Mouse (Mus musculus): ENCODE measurements around the gene Gm9049. TPM values are rescaled to one million over a fixed set of nuclear protein-coding genes. Genes with fewer than 3 reads are reported as not detected.
"Not testable (repeated sequence)": the region's sequence is repeated elsewhere in the genome, so short reads cannot be mapped to it uniquely, and the experiment has no call there.

The Gm9049 gene
- polyA plus RNA-seq, 1 experiment from 2014 or later: not detected

DNA sequence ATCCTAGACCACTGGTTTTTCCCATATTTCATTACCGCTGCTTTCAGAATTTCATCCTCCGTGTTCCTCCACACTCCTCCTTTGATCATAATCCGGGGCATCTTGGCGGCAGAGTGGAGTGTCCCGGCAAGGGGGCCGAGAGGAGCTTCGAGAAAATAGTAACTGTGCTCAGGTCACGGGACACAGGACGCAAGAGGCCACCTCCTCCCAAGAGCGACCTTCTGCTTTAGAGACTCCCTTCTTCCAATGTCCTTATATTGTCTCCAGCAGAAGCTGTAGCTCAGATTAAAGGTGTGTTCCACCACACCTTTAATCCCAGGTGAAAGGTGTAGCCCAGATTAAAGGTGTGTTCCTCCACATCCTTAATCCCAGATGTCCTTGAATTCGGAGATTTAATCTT is 27.0 kb downstream of the Gm9049 start, which contains the start of gene Gm9040:
Gene Gm9040, minus strand, starts transcription at position 101 of the 400 bp plus-strand sequence.
- not testable (repeated sequence) for H3K36me3 ChIP-seq (replicated peaks; ENCODE audit: control insufficient read depth, insufficient read depth, low read depth, low read length); H3K27ac ChIP-seq (replicated peaks; ENCODE audit: low read depth, low read length); H3K9ac ChIP-seq (replicated peaks; ENCODE audit: low read length); ATAC-seq (replicated peaks; ENCODE audit: insufficient number of reproducible peaks, low FRiP score, low TSS enrichment, low read depth); H3K4me1 ChIP-seq (ENCODE audit: control insufficient read depth, insufficient read depth, low read length); H3K4me2 ChIP-seq (ENCODE audit: low read depth, low read length); DNase-seq (ENCODE audit: low spot score); H3K9me3 ChIP-seq (replicated peaks; ENCODE audit: control insufficient read depth, low read length); H3K27me3 ChIP-seq (ENCODE audit: control insufficient read depth, insufficient read depth, low read length); H3K4me3 ChIP-seq (ENCODE audit: low read depth, low read length)
- WGBS: no CpG with 5 or more reads among the region's 11 CpGs

DNA sequence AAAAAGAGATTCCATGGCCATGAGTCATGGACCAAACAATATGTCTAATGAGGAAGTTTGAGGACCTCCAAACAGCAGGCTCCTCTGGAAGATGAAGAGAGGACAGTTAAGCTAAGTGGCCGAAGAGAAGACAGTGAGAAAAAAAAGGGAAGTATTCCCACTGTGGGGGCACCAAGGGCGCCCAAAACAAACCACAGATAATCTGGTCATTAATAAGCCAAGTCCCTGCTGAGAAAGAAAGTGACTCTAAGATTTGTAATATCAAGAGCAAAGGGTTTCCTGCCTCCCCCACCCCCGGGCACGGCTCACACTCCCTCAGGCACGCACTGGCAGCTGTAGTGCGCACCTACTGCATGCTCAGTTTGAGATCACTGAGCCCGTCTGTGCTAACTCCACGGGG is 34.9 kb downstream of the Gm9049 start:
- ATAC-seq (replicated peaks; ENCODE audit: insufficient number of reproducible peaks, low FRiP score, low TSS enrichment, low read depth): no peak
- Histone ChIP-seq H3K27ac (replicated peaks; ENCODE audit: low read depth, low read length) (no peak overlapping the region), H3K4me1 (ENCODE audit: control insufficient read depth, insufficient read depth, low read length) (no peaks in the 10 kb centered on the region), H3K36me3 (replicated peaks; ENCODE audit: control insufficient read depth, insufficient read depth, low read depth, low read length) (no peaks in the 10 kb centered on the region), H3K4me3 (ENCODE audit: low read depth, low read length) (no peak overlapping the region), H3K27me3 (ENCODE audit: control insufficient read depth, insufficient read depth, low read length) (no peaks in the 10 kb centered on the region), H3K4me2 (ENCODE audit: low read depth, low read length) (no peak overlapping the region), H3K9me3 (replicated peaks; ENCODE audit: control insufficient read depth, low read length) (no peaks in the 10 kb centered on the region), H3K9ac (replicated peaks; ENCODE audit: low read length) (no peak overlapping the region)
- DNase-seq (ENCODE audit: low spot score): no peak
- 82% methylated on average over 8 of the region's 8 CpGs for WGBS

DNA sequence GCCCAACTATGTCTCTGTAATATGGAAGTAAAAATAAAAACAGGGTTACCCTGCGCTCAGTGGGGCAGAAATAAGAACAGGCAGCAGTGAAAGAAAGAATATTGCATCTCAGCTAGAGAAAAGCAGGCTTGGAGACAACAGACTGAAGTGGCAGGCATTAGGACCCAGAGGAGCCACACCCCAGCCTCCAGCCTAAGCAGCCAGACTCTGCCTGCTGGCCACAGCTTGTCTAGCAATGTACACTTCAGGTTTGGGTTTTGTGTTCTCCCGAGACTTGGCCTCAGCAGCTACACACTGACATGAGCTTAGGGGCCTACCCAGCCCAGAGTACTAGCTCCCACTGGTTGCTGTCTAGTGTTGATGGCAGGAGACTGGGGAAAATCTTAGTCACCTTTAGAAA is 51.8 kb downstream of the Gm9049 start:
- not testable (repeated sequence) for H3K4me2 ChIP-seq (ENCODE audit: low read depth, low read length); DNase-seq (ENCODE audit: low spot score); ATAC-seq (replicated peaks; ENCODE audit: insufficient number of reproducible peaks, low FRiP score, low TSS enrichment, low read depth); H3K4me1 ChIP-seq (ENCODE audit: control insufficient read depth, insufficient read depth, low read length); H3K27me3 ChIP-seq (ENCODE audit: control insufficient read depth, insufficient read depth, low read length); H3K4me3 ChIP-seq (ENCODE audit: low read depth, low read length); H3K27ac ChIP-seq (replicated peaks; ENCODE audit: low read depth, low read length); H3K9ac ChIP-seq (replicated peaks; ENCODE audit: low read length); H3K36me3 ChIP-seq (replicated peaks; ENCODE audit: control insufficient read depth, insufficient read depth, low read depth, low read length); H3K9me3 ChIP-seq (replicated peaks; ENCODE audit: control insufficient read depth, low read length)
- 46% methylated on average over 2 of the region's 2 CpGs for WGBS

Other genes with a start within 250 kb of the Gm9049 start
- gene Mdm1, start 212.3 kb downstream of the Gm9049 start, polyA plus RNA-seq (2014; fragmentation: Nextera tagmentation; extraction: Ambion mirVana): 54.6 and 60.8 TPM in 2 replicates
- gene Il22, start 149.2 kb downstream of the Gm9049 start, polyA plus RNA-seq (2014; fragmentation: Nextera tagmentation; extraction: Ambion mirVana): not detected in 2 replicates
- gene Gm32717, start 113.3 kb downstream of the Gm9049 start, polyA plus RNA-seq (2014; fragmentation: Nextera tagmentation; extraction: Ambion mirVana): not detected in 2 replicates
- not detected in 2 replicates for gene Gm32802, start 95.4 kb downstream of the Gm9049 start, polyA plus RNA-seq (2014; fragmentation: Nextera tagmentation; extraction: Ambion mirVana)
- not detected in 2 replicates for gene Iltifb, start 59.1 kb downstream of the Gm9049 start, polyA plus RNA-seq (2014; fragmentation: Nextera tagmentation; extraction: Ambion mirVana)
- gene Gm9040, start 27.1 kb downstream of the Gm9049 start, polyA plus RNA-seq (2014; fragmentation: Nextera tagmentation; extraction: Ambion mirVana): not detected in 2 replicates
- gene Gm9044, start 21.7 kb downstream of the Gm9049 start, polyA plus RNA-seq (2014; fragmentation: Nextera tagmentation; extraction: Ambion mirVana): not detected in 2 replicates
- 0.10 TPM in 1 of 2 replicates, not detected in the other for gene Gm9045, start 16.3 kb downstream of the Gm9049 start, polyA plus RNA-seq (2014; fragmentation: Nextera tagmentation; extraction: Ambion mirVana)
- not detected in 2 replicates for gene Gm9046, start 10.8 kb downstream of the Gm9049 start, polyA plus RNA-seq (2014; fragmentation: Nextera tagmentation; extraction: Ambion mirVana)
- gene Gm9048, start 5.4 kb downstream of the Gm9049 start, polyA plus RNA-seq (2014; fragmentation: Nextera tagmentation; extraction: Ambion mirVana): not detected in 2 replicates
- not detected in 2 replicates for gene Ifng, start 86.9 kb upstream of the Gm9049 start, polyA plus RNA-seq (2014; fragmentation: Nextera tagmentation; extraction: Ambion mirVana)